Mouse (Mus musculus): ENCODE measurements around the gene Acads.

- TF ChIP-seq TCF12 (IDR thresholded peaks at IDR 0.05; ENCODE audit: insufficient read depth, poor library complexity, severe bottlenecking) = no peak
- TF ChIP-seq USF1 (IDR thresholded peaks at IDR 0.05; ENCODE audit: low read depth) = no peak
- TF ChIP-seq POLR2A (IDR thresholded peaks at IDR 0.05; ENCODE audit: insufficient read length, low read depth) = no peak
- no peak for TF ChIP-seq E2F4 (IDR thresholded peaks at IDR 0.05; ENCODE audit: insufficient read depth)
- no peak for TF ChIP-seq CEBPB (IDR thresholded peaks at IDR 0.05; ENCODE audit: insufficient read depth, poor library complexity, severe bottlenecking)
- TF ChIP-seq POLR2AphosphoS2 (IDR thresholded peaks at IDR 0.05; ENCODE audit: insufficient read length, low read depth) = no peak
- no peak for TF ChIP-seq MYOG (IDR thresholded peaks at IDR 0.05; ENCODE audit: control insufficient read depth in 1 of 3, insufficient read depth in 1 of 3, insufficient read length in 2 of 3, low read depth in 2 of 3)
These were observed 5.9 kb downstream of the Acads start for GRCm38 (mm10) chr5:115113244-115113643.
